In the genomic region with DNA sequence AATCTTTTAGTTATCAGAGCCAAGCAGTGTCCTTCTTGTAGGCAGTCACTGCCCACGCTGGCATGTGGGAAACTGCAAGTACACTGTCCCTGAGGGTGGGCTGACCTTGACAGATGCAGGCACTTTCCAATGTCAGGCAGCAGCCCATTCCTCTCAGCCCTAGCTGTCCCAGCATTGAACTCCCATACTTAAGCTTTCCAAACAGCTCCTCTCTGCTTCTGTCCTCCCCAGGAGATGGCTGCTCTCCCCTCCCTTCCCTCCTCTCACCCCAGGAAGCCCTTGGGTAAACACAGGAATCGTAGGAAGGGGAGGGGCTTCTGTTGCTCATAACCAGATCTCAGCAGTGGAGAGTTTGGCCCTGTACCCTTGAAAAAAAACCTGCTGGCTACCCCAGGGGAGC, we compare ENCODE assay signal across 10 mouse cellular contexts. TPM values are rescaled to one million over a fixed set of nuclear protein-coding genes. Genes with fewer than 3 reads are reported as not detected.
DNase-seq lines count a peak whose midpoint lies in the region; ATAC-seq and TF ChIP-seq lines count a peak whose summit lies in the region.
"Had no signal": no experiment of that assay in that cellular context is flagged by ENCODE, and none has a peak within 500 bp of the region (broad histone marks: within the 10 kb centered on the region; RNA-seq: fewer than 3 reads in every experiment).

No protein-coding gene starts in this region.

- 8% methylated on average over 2 of the region's 2 CpGs for WGBS in heart, embryonic 10.5 days
- 10% methylated on average over 2 of the region's 2 CpGs for WGBS in kidney, postnatal 0 days
- WGBS in small intestine, adult 2 months, result 20% methylated on average over 2 of the region's 2 CpGs

- H3K27ac ChIP-seq in heart, embryonic 10.5 days, result peak overlapping the region; percentile 47; the same call in 1 of the 2 replicates
- H3K27ac ChIP-seq in kidney, postnatal 0 days, result peak overlapping the region; percentile 80
- H3K27ac ChIP-seq in small intestine, adult 2 months (ENCODE audit: insufficient read depth, low read depth, low read length), result peak overlapping the region; percentile 93
- H3K27ac ChIP-seq: limb, embryonic 15.5 days had no signal

- peak overlapping the region; percentile 78 for H3K4me3 ChIP-seq in megakaryocyte, embryonic 14.5 days (replicated peaks)
- no peak overlapping the region for H3K4me3 ChIP-seq in heart, embryonic 10.5 days
- no peak overlapping the region for H3K4me3 ChIP-seq in kidney, postnatal 0 days (replicated peaks; ENCODE audit: low read depth, low read length)
- H3K4me3 ChIP-seq in small intestine, adult 2 months (ENCODE audit: low read depth, low read length), result no peak overlapping the region
- H3K4me3 ChIP-seq: limb, embryonic 15.5 days had no signal

- TF ChIP-seq POLR2A in small intestine, adult 2 months (IDR thresholded peaks at IDR 0.05; ENCODE audit: low read depth, low read length), result no peak

- no peaks in the 10 kb centered on the region for H3K9me3 ChIP-seq in megakaryocyte, embryonic 14.5 days
- no peaks in the 10 kb centered on the region for H3K9me3 ChIP-seq in heart, embryonic 10.5 days
- no peaks in the 10 kb centered on the region for H3K9me3 ChIP-seq in kidney, postnatal 0 days (replicated peaks; ENCODE audit: low read length)
- H3K9me3 ChIP-seq: limb, embryonic 15.5 days had no signal

- H3K4me1 ChIP-seq in megakaryocyte, embryonic 14.5 days, result peaks cover 74% of the 10 kb centered on the region
- peaks cover 10% of the 10 kb centered on the region for H3K4me1 ChIP-seq in heart, embryonic 10.5 days
- peaks cover 7% of the 10 kb centered on the region for H3K4me1 ChIP-seq in kidney, postnatal 0 days (replicated peaks; ENCODE audit: insufficient read depth, low read length)
- peaks cover 44% of the 10 kb centered on the region for H3K4me1 ChIP-seq in small intestine, adult 2 months (ENCODE audit: control insufficient read depth, insufficient read depth, insufficient read length, low read length)

- H3K4me2 ChIP-seq in kidney, postnatal 0 days (ENCODE audit: low read length), result no peak overlapping the region
- H3K4me2 ChIP-seq: hindbrain, embryonic 14.5 days; limb, embryonic 15.5 days had no signal

- no peak overlapping the region for H3K9ac ChIP-seq in kidney, postnatal 0 days (ENCODE audit: low read depth, low read length)
- H3K9ac ChIP-seq: hindbrain, embryonic 14.5 days; limb, embryonic 15.5 days had no signal

- no peaks in the 10 kb centered on the region for H3K36me3 ChIP-seq in megakaryocyte, embryonic 14.5 days (replicated peaks; ENCODE audit: low read length)
- H3K36me3 ChIP-seq in heart, embryonic 10.5 days, result no peaks in the 10 kb centered on the region
- H3K36me3 ChIP-seq in kidney, postnatal 0 days (ENCODE audit: insufficient read depth, low read length), result no peaks in the 10 kb centered on the region
- no peaks in the 10 kb centered on the region for H3K36me3 ChIP-seq in small intestine, adult 2 months (ENCODE audit: control insufficient read depth, insufficient read depth, low read length)
- H3K36me3 ChIP-seq: limb, embryonic 15.5 days had no signal

- H3K27me3 ChIP-seq in megakaryocyte, embryonic 14.5 days (replicated peaks), result no peaks in the 10 kb centered on the region
- H3K27me3 ChIP-seq in heart, embryonic 10.5 days (ENCODE audit: insufficient read depth, poor library complexity, severe bottlenecking), result no peaks in the 10 kb centered on the region
- no peaks in the 10 kb centered on the region for H3K27me3 ChIP-seq in kidney, postnatal 0 days (ENCODE audit: insufficient read depth, low read length)
- no peaks in the 10 kb centered on the region for H3K27me3 ChIP-seq in small intestine, adult 2 months (ENCODE audit: control insufficient read depth, insufficient read depth, low read length)
- H3K27me3 ChIP-seq: limb, embryonic 15.5 days had no signal

- no peak for TF ChIP-seq CTCF in kidney, postnatal 0 days (IDR thresholded peaks at IDR 0.05; ENCODE audit: low read depth)
- TF ChIP-seq CTCF in small intestine, adult 2 months (IDR thresholded peaks at IDR 0.05; ENCODE audit: extremely low read depth, insufficient read length, insufficient replicate concordance, low read depth, low read length), result no peak

- DNase-seq in heart, embryonic 10.5 days (ENCODE audit: low spot score), result no peak
- DNase-seq in kidney, postnatal 0 days (ENCODE audit: low spot score), result peak; percentile 54
- DNase-seq in frontal cortex, postnatal 25 days (ENCODE audit: low spot score in 2 of 2), result no peak
- no peak for DNase-seq in urinary bladder, postnatal 36 days (ENCODE audit: low spot score in 2 of 2)
- DNase-seq in natural killer cell, adult 2 months (ENCODE audit: low spot score in 2 of 2), result no peak

- ATAC-seq in megakaryocyte, adult 5-6 weeks (ENCODE audit: poor library complexity, severe bottlenecking), result no peak
- ATAC-seq in kidney, postnatal 0 days (replicated peaks; ENCODE audit: low FRiP score, low read depth), result peak; percentile 15; the same call in 1 of the 2 replicates

RNA-seq across cellular contexts. Expression of a gene that starts 7.0 kb away (rescaled TPM):
- polyA plus RNA-seq in megakaryocyte, embryonic 14.5 days (2012; ENCODE audit: insufficient read depth, low replicate concordance), result 5.6 and 12.6 TPM in 2 replicates
- 12.6 and 16.6 TPM in 2 replicates for total RNA-seq in megakaryocyte, adult 5-6 weeks (2015)
- 8.8 and 14.4 TPM in 2 replicates for total RNA-seq in megakaryocyte, adult 5-6 weeks (2017)
- polyA plus RNA-seq in heart, embryonic 10.5 days (2016; fragmentation: Nextera tagmentation; extraction: Ambion mirVana), result 27.5 and 31.8 TPM in 2 replicates
- 18.1 and 19.7 TPM in 2 replicates for polyA plus RNA-seq in kidney, postnatal 0 days (2015; fragmentation: Nextera tagmentation; extraction: Ambion mirVana)
- polyA plus RNA-seq in small intestine, adult 2 months (2012; rRNA removed), result 8.3 and 16.0 TPM in 2 replicates

RNA-seq across cellular contexts. Expression of a gene that starts 49.8 kb away (rescaled TPM):
- 8.6 and 31.2 TPM in 2 replicates for polyA plus RNA-seq in megakaryocyte, embryonic 14.5 days (2012; ENCODE audit: insufficient read depth, low replicate concordance)
- total RNA-seq in megakaryocyte, adult 5-6 weeks (2015), result 797 and 809 TPM in 2 replicates
- 623 and 641 TPM in 2 replicates for total RNA-seq in megakaryocyte, adult 5-6 weeks (2017)
- 51.1 and 55.2 TPM in 2 replicates for polyA plus RNA-seq in heart, embryonic 10.5 days (2016; fragmentation: Nextera tagmentation; extraction: Ambion mirVana)
- 66.6 and 72.5 TPM in 2 replicates for polyA plus RNA-seq in kidney, postnatal 0 days (2015; fragmentation: Nextera tagmentation; extraction: Ambion mirVana)
- polyA plus RNA-seq in small intestine, adult 2 months (2012; rRNA removed), result 121 and 262 TPM in 2 replicates
